Mouse (Mus musculus) E14TG2a.4 (cell line): ENCODE measurements at regions not wholly inside any gene's neighbourhood (a gene's known extent, or its start where the extent isn't known, plus 50 kb on each side); places are given as distances from the start of the nearest gene placed in this dataset.

ENCODE experiments used
- CTCF ChIP-seq: conservative IDR thresholded peaks from 2 replicates; pipeline ENCODE4 v1.5.1; 2014; ENCODE audit warnings: low read length
- NANOG ChIP-seq: IDR thresholded peaks from 2 replicates; pipeline ENCODE4 v1.6.1; 2014; ENCODE audit warnings: borderline replicate concordance, low read length, mixed read lengths

DNA sequence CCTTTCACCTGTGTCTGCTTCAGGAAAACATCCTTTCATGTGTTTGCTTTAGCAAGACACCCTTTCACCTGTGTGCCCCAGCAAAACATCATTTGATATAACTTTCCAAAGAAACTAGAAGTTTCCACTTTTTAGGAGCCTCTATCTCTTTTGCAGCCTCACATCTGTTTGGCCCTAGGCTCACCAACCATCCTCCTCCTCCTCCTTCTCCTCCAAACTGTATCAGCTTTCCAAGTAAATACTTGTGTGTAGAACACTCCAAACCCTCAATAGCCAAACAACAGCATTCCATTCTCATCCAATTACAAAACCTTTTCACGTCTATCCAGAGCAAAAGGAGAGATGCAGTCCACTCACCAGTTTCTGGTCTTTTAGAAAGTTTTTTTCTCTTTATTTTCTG lies 133.1 kb downstream of the Zxdb start:
- TF ChIP-seq CTCF, result no peak
- TF ChIP-seq NANOG, result no peak
